Mouse (Mus musculus) bone marrow macrophage, adult 2 months (primary cell): ENCODE data around the gene Cryga. TPM values are rescaled to one million over a fixed set of nuclear protein-coding genes. Genes with fewer than 3 reads are reported as not detected.

ENCODE experiments used
- H3K27ac ChIP-seq: 2 replicates; pipeline ENCODE4 v1.5.1; 2012; ENCODE audit warnings: low read depth, low read length; ENCODE audit not compliant: insufficient read depth
- H3K4me1 ChIP-seq: 2 replicates; pipeline ENCODE4 v1.6.1; 2012; ENCODE audit warnings: low read length; ENCODE audit not compliant: control insufficient read depth, insufficient read depth
- H3K4me3 ChIP-seq: 2 replicates; pipeline ENCODE4 v1.5.1; 2012; ENCODE audit warnings: mild to moderate bottlenecking, low read length, moderate library complexity; ENCODE audit not compliant: insufficient read depth
- CTCF ChIP-seq: IDR thresholded peaks from 2 replicates; pipeline ENCODE4 v1.5.1; 2012; ENCODE audit warnings: low read depth, mild to moderate bottlenecking, low read length, moderate library complexity
- POLR2A ChIP-seq: IDR thresholded peaks from 2 replicates; pipeline ENCODE4 v1.6.1; 2012; ENCODE audit warnings: mild to moderate bottlenecking, low read depth, low read length, borderline replicate concordance
- polyA plus RNA-seq: library from polyadenylated mRNA; stranded (reverse); fragments of >200 nt; gene quantifications from 2 replicates; pipeline ENCODE4 v1.2.4, GENCODE M21; 2012; ENCODE audit not compliant: missing spikeins, insufficient read depth, insufficient read length

The Cryga gene
- polyA plus RNA-seq, 1 experiment = not detected

GRCm38 (mm10) chr1:65107654-65108279 is 4.6 kb upstream of the Cryga start:
- Histone ChIP-seq H3K4me3 (peak overlapping the region; percentile 13; the same call in 1 of the 2 replicates), H3K4me1 (peaks cover 30% of the 10 kb centered on the region), H3K27ac (peak overlapping the region; percentile 52)
- no peak for TF ChIP-seq POLR2A
- no peak for TF ChIP-seq CTCF

GRCm38 (mm10) chr1:65096953-65097352 is 6.2 kb downstream of the Cryga start:
- Histone ChIP-seq H3K27ac (no peak overlapping the region), H3K4me3 (no peak overlapping the region), H3K4me1 (no peaks in the 10 kb centered on the region)
- TF ChIP-seq POLR2A (no peak), CTCF (no peak)

- Histone ChIP-seq H3K27ac (peak overlapping the region; percentile 50), H3K4me1 (peaks cover 19% of the 10 kb centered on the region), H3K4me3 (no peak overlapping the region)
- no peak for TF ChIP-seq POLR2A
- no peak for TF ChIP-seq CTCF
Measured at GRCm38 (mm10) chr1:65091566-65091965, 11.6 kb downstream of the Cryga start.

- H3K4me1 ChIP-seq = peaks cover 19% of the 10 kb centered on the region
- TF ChIP-seq CTCF = no peak
- no peak for TF ChIP-seq POLR2A
- no peak overlapping the region for H3K4me3 ChIP-seq
- H3K27ac ChIP-seq = no peak overlapping the region
Measured at GRCm38 (mm10) chr1:65090370-65090769, 12.8 kb downstream of the Cryga start.

- no peak overlapping the region for H3K4me3 ChIP-seq
- 0 out of 2 replicates have a peak overlapping the region, but pooled peaks have one; percentile 13 for H3K27ac ChIP-seq
- TF ChIP-seq CTCF (no peak), POLR2A (no peak)
- H3K4me1 ChIP-seq = peaks cover 19% of the 10 kb centered on the region
Measured at GRCm38 (mm10) chr1:65088567-65089356, 14.4 kb downstream of the Cryga start.

- Histone ChIP-seq H3K4me1 (no peaks in the 10 kb centered on the region; the same call in 1 of the 2 replicates), H3K4me3 (no peak within 1 kb of the TSS), H3K27ac (no peak within 1 kb of the TSS)
- TF ChIP-seq POLR2A = no peak
- TF ChIP-seq CTCF = no peak
Measured at GRCm38 (mm10) chr1:65082188-65082587, 21.0 kb downstream of the Cryga start, which contains the start of gene Crygb. Crygb (minus strand) TSS chr1:65082288.

GRCm38 (mm10) chr1:65075607-65076006 is 27.6 kb downstream of the Cryga start:
- Histone ChIP-seq H3K4me3 (no peak overlapping the region), H3K4me1 (no peaks in the 10 kb centered on the region), H3K27ac (no peak overlapping the region)
- TF ChIP-seq CTCF (no peak), POLR2A (no peak)

GRCm38 (mm10) chr1:65073589-65073988 is 29.6 kb downstream of the Cryga start, which contains the start of gene Crygc:
Crygc (minus strand) TSS chr1:65073689.
- H3K27ac ChIP-seq = no peak within 1 kb of the TSS
- no peak for TF ChIP-seq POLR2A
- TF ChIP-seq CTCF = no peak
- no peak within 1 kb of the TSS for H3K4me3 ChIP-seq
- no peaks in the 10 kb centered on the region for H3K4me1 ChIP-seq

- H3K27ac ChIP-seq = no peak overlapping the region
Measured at GRCm38 (mm10) chr1:65067842-65068241, 35.3 kb downstream of the Cryga start.

GRCm38 (mm10) chr1:65064201-65064600 is 39.0 kb downstream of the Cryga start:
- TF ChIP-seq CTCF = no peak
- no peak for TF ChIP-seq POLR2A
- Histone ChIP-seq H3K4me1 (peaks cover 16% of the 10 kb centered on the region), H3K27ac (no peak overlapping the region), H3K4me3 (no peak overlapping the region)

More at GRCm38 (mm10) chr1:65067842-65068241, 35.3 kb downstream of the Cryga start:
- Histone ChIP-seq H3K4me1 (no peaks in the 10 kb centered on the region), H3K4me3 (no peak overlapping the region)
- no peak for TF ChIP-seq POLR2A
- TF ChIP-seq CTCF = no peak
